Mouse (Mus musculus) lung, embryonic 15.5 days (tissue): ENCODE data around the gene Tbk1. TPM values are rescaled to one million over a fixed set of nuclear protein-coding genes. Genes with fewer than 3 reads are reported as not detected.

ENCODE experiments used
- ATAC-seq: fragments of 200-750 bp; cut with Nextera tagmentation; 2 replicates; pipeline ENCODE4 v1.8.0; 2017; ENCODE audit warnings: moderate number of reproducible peaks, borderline replicate concordance; ENCODE audit not compliant: low FRiP score, low TSS enrichment; ENCODE audit errors: extremely low read depth
- H3K27ac ChIP-seq: fragments of 300-500 bp; sonication (generic); 2 replicates; pipeline ENCODE4 v1.5.1; 2015; ENCODE audit warnings: moderate library complexity, mild to moderate bottlenecking, inconsistent platforms
- H3K27me3 ChIP-seq: fragments of 300-500 bp; sonication (generic); 2 replicates; pipeline ENCODE4 v1.6.1; 2015; ENCODE audit warnings: inconsistent platforms
- H3K36me3 ChIP-seq: fragments of 300-500 bp; sonication (generic); 2 replicates; pipeline ENCODE4 v1.6.1; 2015; ENCODE audit warnings: inconsistent platforms
- H3K4me1 ChIP-seq: fragments of 300-500 bp; sonication (generic); 2 replicates; pipeline ENCODE4 v1.6.1; 2015; ENCODE audit warnings: inconsistent platforms
- H3K4me2 ChIP-seq: fragments of 300-500 bp; sonication (generic); 2 replicates; pipeline ENCODE4 v1.6.1; 2015; ENCODE audit warnings: inconsistent platforms, mild to moderate bottlenecking, moderate library complexity
- H3K4me3 ChIP-seq: fragments of 300-500 bp; sonication (generic); 2 replicates; pipeline ENCODE4 v1.5.1; 2015; ENCODE audit warnings: mild to moderate bottlenecking, inconsistent platforms
- H3K9ac ChIP-seq: fragments of 300-500 bp; sonication (generic); 2 replicates; pipeline ENCODE4 v1.6.1; 2015; ENCODE audit warnings: inconsistent platforms
- H3K9me3 ChIP-seq: fragments of 300-500 bp; sonication (generic); 2 replicates; pipeline ENCODE4 v1.6.1; 2016; ENCODE audit warnings: inconsistent platforms
- WGBS: fragments of 180-500 bp; shearing (Covaris S2); methylation state at CpG from one replicate; pipeline ENCODE4 v1.1.7; 2015; 5-methylcytosine and 5-hydroxymethylcytosine counted together
- polyA plus RNA-seq: library from polyadenylated mRNA; unstranded; fragments of >200 nt; fragmentation: Nextera tagmentation; extraction: Ambion mirVana; gene quantifications from 2 replicates; pipeline ENCODE4 v1.2.1, GENCODE M21; 2015

Gene Tbk1
- 34.4 and 36.7 TPM in 2 replicates for polyA plus RNA-seq

DNA sequence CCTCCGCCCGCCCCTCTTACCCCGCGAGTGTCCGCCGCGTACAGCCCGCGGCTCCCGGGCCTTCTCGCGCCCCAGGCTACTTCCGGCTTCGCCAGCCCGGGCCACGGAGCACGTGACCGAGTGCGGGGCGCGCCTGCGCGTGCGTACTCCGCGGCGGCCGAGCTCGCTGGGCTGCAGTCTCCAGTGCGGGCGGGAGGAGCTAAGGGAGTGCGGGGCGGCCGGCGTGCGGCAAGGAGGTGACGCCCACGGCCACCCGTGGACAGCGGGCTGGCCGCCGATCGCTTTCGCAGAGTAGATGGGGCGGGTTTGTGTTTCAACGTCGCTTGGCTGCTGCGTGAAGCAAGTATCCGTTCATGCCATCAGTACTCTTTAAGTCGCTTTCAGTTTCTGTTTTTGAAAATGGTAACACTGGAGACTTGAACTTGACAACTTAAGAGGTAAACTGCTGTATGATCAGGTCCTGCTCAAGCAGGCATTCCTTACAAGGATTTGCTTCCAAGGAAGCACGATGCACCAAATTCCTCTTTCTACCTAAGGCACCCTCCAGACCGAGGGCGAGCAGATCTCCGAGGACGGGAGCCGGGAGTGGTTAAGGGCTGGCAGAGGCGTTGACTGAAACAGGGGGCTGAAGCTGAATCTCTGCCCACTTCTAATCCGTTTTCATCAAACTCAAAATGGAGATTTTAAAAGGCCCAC is at the start of gene Tbk1:
Tbk1 (minus strand) TSS at position 113 of the 696 bp plus-strand sequence.
- Histone ChIP-seq H3K36me3 (peaks cover 32% of the 10 kb centered on the region), H3K9me3 (no peaks in the 10 kb centered on the region), H3K4me3 (peak within 1 kb of the TSS; percentile 82), H3K9ac (peak within 1 kb of the TSS; percentile 77), H3K4me1 (peaks cover 16% of the 10 kb centered on the region), H3K27ac (peak within 1 kb of the TSS; percentile 89), H3K27me3 (no peaks in the 10 kb centered on the region), H3K4me2 (peak within 1 kb of the TSS; percentile 55)
- ATAC-seq = peak; percentile 99
- under 1% methylated on average over 30 of the region's 58 CpGs for WGBS

DNA sequence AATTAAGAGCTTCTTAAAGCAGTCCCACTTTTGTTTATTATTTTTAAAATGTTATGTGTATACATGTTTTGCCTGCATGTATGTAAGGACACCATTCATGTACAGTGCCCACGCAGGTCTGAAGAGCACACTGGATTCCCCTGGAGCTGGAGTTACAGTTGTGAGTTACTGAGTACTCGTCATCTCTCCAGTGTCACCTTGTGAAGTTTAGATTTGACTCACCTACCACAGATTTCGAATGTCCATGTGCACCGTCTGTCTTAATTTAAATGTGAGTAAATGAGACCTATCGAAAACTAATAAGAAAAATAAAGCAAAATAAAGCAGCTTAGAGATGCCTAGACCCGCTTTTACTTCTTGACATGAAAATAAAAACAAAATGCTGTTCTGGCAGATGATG is 49.7 kb upstream of the Tbk1 start:
- Histone ChIP-seq H3K9me3 (no peaks in the 10 kb centered on the region), H3K4me3 (no peak overlapping the region), H3K4me2 (no peak overlapping the region), H3K36me3 (no peaks in the 10 kb centered on the region), H3K9ac (no peak overlapping the region), H3K27me3 (peaks cover 21% of the 10 kb centered on the region), H3K4me1 (peaks cover 4% of the 10 kb centered on the region; the same call in 1 of the 2 replicates), H3K27ac (no peak overlapping the region)
- WGBS = 77% methylated on average over 6 of the region's 6 CpGs
- no peak for ATAC-seq

- Histone ChIP-seq H3K4me2 (no peak overlapping the region), H3K9me3 (no peaks in the 10 kb centered on the region), H3K4me3 (no peak overlapping the region), H3K27ac (no peak overlapping the region), H3K9ac (no peak overlapping the region), H3K27me3 (0 out of 2 replicates have a peak, but pooled peaks cover 2% of the 10 kb centered on the region), H3K36me3 (no peaks in the 10 kb centered on the region), H3K4me1 (no peaks in the 10 kb centered on the region)
- no peak for ATAC-seq
- WGBS = 45% methylated on average over 1 of the region's 1 CpGs
Measured at GRCm38 (mm10) chr10:121634159-121634558, 47.6 kb upstream of the Tbk1 start.

DNA sequence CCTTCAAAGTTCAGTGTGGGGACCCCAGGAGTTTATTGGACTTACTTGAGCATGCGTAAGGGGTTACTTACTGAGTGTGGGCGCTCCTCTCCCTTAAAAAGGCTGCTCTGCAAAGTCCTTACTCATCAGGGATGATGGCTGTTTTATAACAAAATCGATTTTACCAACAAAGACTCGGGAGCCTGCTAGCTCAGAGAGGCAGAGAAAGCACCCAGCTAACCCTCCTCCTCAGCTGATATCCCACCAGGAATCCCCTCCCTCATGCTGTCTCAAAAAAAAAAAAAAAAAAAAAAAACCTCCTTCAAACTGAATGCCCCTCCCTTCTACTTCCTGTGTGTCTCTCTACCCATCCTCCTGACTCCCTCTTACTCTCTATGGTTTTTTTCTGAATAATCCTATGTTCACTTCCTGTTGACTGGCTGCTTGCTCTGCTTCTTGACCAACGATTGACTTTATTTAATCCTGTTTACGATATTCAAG is 42.0 kb upstream of the Tbk1 start:
- H3K27me3 ChIP-seq = no peaks in the 10 kb centered on the region
- no peak overlapping the region for H3K4me2 ChIP-seq
- H3K9me3 ChIP-seq = no peaks in the 10 kb centered on the region
- H3K36me3 ChIP-seq = no peaks in the 10 kb centered on the region
- H3K27ac ChIP-seq = no peak overlapping the region
- peaks cover 14% of the 10 kb centered on the region for H3K4me1 ChIP-seq
- no peak overlapping the region for H3K9ac ChIP-seq
- H3K4me3 ChIP-seq = no peak overlapping the region
- ATAC-seq = no peak
- 84% methylated on average over 6 of the region's 6 CpGs for WGBS

DNA sequence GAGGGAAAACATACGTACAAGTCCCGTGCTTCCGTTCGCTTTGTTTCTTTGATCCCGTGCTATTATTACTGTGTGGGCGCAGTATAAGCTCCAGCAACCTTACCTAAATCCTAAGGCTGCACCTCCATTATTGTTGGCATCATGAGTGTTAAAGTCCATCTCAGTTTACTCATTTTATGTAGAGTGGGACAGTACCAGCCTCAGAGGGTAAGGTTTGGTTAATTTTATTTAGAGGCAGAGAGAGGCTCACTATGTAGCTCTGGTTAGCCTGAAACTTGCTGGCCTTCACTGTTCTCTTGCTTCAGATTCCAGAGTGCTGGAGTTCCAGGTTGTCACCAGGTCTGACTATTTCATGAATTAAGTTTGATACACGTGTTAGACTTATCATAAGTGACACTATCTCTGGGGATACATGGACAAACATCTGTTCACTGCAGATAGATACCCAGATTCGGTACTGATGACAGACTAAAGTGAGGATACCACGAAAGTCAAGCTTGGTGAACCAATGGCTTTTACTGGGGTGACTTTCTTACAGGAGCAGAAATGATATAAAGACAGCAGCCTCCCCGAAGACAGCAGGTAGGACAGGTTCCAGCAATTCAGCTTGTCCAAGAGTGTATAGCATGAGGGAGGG is 40.7 kb upstream of the Tbk1 start:
- WGBS = 80% methylated on average over 10 of the region's 10 CpGs
- peak overlapping the region; percentile 57 for H3K4me2 ChIP-seq
- ATAC-seq = no peak
- no peaks in the 10 kb centered on the region for H3K27me3 ChIP-seq
- peak overlapping the region; percentile 83 for H3K4me3 ChIP-seq
- H3K9me3 ChIP-seq = no peaks in the 10 kb centered on the region
- no peak overlapping the region for H3K9ac ChIP-seq
- H3K4me1 ChIP-seq = peaks cover 14% of the 10 kb centered on the region
- peaks cover 2% of the 10 kb centered on the region for H3K36me3 ChIP-seq
- no peak overlapping the region for H3K27ac ChIP-seq

DNA sequence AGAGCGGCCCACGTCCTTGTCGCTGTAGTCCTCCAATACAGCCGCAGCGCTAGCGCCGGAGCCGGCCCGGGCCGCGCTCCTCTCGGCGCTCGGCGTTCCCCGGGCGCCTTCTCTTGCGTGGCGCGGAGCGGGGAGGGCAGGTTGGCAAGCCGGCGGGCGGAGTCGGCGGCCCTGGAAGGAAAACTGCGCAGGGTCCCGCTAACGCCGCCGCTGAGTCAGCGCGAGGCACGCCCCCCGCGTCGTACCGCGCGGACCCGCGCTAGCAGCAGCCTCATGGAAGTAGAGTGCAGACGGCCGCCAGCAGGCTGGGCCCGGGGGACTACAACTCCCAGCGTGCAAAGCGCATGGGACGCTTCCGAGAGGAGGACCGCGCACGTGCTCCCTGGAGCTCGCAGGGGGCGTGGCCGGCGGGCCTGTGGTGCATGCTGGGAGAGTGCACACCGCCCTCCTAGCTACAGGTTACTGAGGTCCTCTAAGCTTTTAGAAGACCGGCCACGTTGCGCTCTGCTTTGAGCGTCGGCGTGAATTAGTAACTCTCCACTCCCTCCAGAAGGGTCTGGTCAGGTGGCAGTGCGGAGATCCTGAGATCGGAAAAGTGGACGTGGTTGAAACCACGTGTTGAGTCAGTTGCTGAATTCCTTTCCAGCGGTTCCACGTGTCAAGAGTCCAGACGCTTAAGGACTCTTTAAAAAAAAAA is 39.7 kb upstream of the Tbk1 start, which contains the start of gene Xpot:
Xpot (minus strand) TSS at position 147 of the 697 bp plus-strand sequence.
- Histone ChIP-seq H3K36me3 (peaks cover 12% of the 10 kb centered on the region), H3K4me3 (peak within 1 kb of the TSS; percentile 83)

GRCm38 (mm10) chr10:121625407-121626185 is 39.0 kb upstream of the Tbk1 start:
- Histone ChIP-seq H3K36me3 (peaks cover 19% of the 10 kb centered on the region), H3K9me3 (no peaks in the 10 kb centered on the region), H3K4me3 (peak overlapping the region; percentile 83), H3K27ac (peak overlapping the region; percentile 94), H3K4me1 (peaks cover 14% of the 10 kb centered on the region), H3K27me3 (no peaks in the 10 kb centered on the region), H3K9ac (peak overlapping the region; percentile 82), H3K4me2 (peak overlapping the region; percentile 57)
- under 1% methylated on average over 41 of the region's 41 CpGs for WGBS
- no peak for ATAC-seq

More for the DNA sequence above, 39.7 kb upstream of the Tbk1 start, which contains the start of gene Xpot:
- H3K4me2 ChIP-seq = peak within 1 kb of the TSS; percentile 57
- peak within 1 kb of the TSS; percentile 94 for H3K27ac ChIP-seq
- ATAC-seq = peak; percentile 100
- H3K4me1 ChIP-seq = peaks cover 14% of the 10 kb centered on the region
- no peaks in the 10 kb centered on the region for H3K9me3 ChIP-seq
- H3K9ac ChIP-seq = peak within 1 kb of the TSS; percentile 82
- no peaks in the 10 kb centered on the region for H3K27me3 ChIP-seq
- WGBS = under 1% methylated on average over 62 of the region's 70 CpGs

- WGBS = 4% methylated on average over 9 of the region's 9 CpGs
- Histone ChIP-seq H3K4me3 (peak overlapping the region; percentile 83), H3K36me3 (peaks cover 24% of the 10 kb centered on the region), H3K27me3 (no peaks in the 10 kb centered on the region), H3K9ac (peak overlapping the region; percentile 82), H3K4me2 (peak overlapping the region; percentile 57), H3K9me3 (no peaks in the 10 kb centered on the region), H3K27ac (0 out of 2 replicates have a peak overlapping the region, but pooled peaks have one; percentile 94), H3K4me1 (peaks cover 14% of the 10 kb centered on the region)
- no peak for ATAC-seq
Measured at GRCm38 (mm10) chr10:121625006-121625405, 38.4 kb upstream of the Tbk1 start.

GRCm38 (mm10) chr10:121623670-121624069 is 37.1 kb upstream of the Tbk1 start:
- Histone ChIP-seq H3K9me3 (no peaks in the 10 kb centered on the region), H3K4me2 (no peak overlapping the region), H3K27me3 (no peaks in the 10 kb centered on the region), H3K4me1 (peaks cover 14% of the 10 kb centered on the region), H3K4me3 (no peak overlapping the region), H3K36me3 (peaks cover 36% of the 10 kb centered on the region), H3K27ac (no peak overlapping the region), H3K9ac (no peak overlapping the region)
- no peak for ATAC-seq
- 66% methylated on average over 7 of the region's 7 CpGs for WGBS

GRCm38 (mm10) chr10:121622431-121622830 is 35.8 kb upstream of the Tbk1 start:
- Histone ChIP-seq H3K27ac (no peak overlapping the region), H3K27me3 (no peaks in the 10 kb centered on the region), H3K4me1 (peaks cover 14% of the 10 kb centered on the region), H3K4me2 (no peak overlapping the region), H3K9ac (no peak overlapping the region), H3K4me3 (no peak overlapping the region), H3K36me3 (peaks cover 47% of the 10 kb centered on the region), H3K9me3 (no peaks in the 10 kb centered on the region)
- no peak for ATAC-seq
- 81% methylated on average over 6 of the region's 6 CpGs for WGBS

DNA sequence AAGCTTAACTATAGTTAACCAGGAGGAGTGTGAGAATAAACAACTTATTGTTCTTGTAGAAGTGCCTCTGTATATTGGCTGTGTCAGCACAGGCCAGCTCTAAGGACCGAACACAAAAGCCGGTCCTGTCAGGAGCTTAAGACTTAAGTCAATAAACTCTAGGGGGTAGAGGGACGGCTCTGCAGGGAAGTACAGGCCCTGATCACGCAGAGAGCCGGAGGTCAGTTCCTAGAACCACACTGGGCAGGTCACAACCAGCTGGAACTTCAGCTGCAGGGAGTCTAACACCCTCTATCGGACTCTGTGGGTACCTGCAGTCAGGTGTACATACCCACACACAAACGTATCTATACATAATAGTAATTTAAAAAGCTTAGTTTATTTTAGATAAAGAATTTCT is 29.3 kb upstream of the Tbk1 start:
- Histone ChIP-seq H3K9me3 (no peaks in the 10 kb centered on the region), H3K4me1 (no peaks in the 10 kb centered on the region; the same call in 1 of the 2 replicates), H3K36me3 (peaks cover 86% of the 10 kb centered on the region), H3K4me2 (no peak overlapping the region), H3K9ac (no peak overlapping the region), H3K4me3 (no peak overlapping the region), H3K27me3 (no peaks in the 10 kb centered on the region), H3K27ac (no peak overlapping the region)
- 51% methylated on average over 7 of the region's 7 CpGs for WGBS
- ATAC-seq = no peak
